Mouse (Mus musculus): Measurements from ENCODE around the gene Fbxo6.

DNA sequence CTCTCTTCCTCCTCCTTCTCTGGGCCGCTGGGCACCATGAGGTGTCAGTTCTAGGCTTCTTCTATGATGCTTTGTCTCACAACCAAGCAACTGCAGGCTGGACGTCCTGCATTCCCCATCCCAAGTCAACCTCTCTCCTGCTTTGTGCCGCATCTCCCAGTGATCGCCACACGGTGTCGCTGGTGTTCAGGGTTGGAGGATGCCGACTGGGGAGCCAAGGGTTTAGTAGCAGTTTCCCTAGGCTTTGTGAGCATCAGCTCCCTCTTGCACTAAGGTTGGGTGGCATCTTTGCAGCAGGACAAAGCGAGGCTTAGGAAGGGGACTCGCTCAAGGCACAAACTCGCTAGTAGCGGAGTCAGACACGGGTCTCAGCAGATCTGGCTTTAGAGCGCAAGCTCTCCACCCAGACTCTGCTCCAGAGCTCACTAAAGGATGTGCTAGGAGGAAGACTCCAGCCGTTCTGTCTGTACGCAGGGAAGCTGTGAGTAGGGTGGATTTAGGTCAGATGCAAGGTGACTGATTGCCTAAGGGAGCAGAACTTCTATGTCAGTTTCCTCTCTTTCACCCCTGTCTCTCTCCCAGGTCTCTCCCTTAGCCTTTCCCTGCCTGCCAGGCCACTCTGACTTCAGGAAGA is 37.1 kb downstream of the Fbxo6 start:
- peak; percentile 100 for TF ChIP-seq CTCF (IDR thresholded peaks at IDR 0.05; ENCODE audit: low read depth)
- TF ChIP-seq EP300 (optimal IDR thresholded peaks at IDR 0.05), result no peak
